Mouse (Mus musculus): ENCODE results near the gene Moxd2. TPM values are rescaled to one million over a fixed set of nuclear protein-coding genes. Genes with fewer than 3 reads are reported as not detected.
A peak's percentile ranks its signal among the peaks of the same experiment; 100 is the strongest.

Gene Moxd2
- total RNA-seq (2014; rRNA removed) (not detected in 2 replicates), polyA plus RNA-seq (2015; fragmentation: Nextera tagmentation; extraction: Ambion mirVana) (not detected in 2 replicates)

DNA sequence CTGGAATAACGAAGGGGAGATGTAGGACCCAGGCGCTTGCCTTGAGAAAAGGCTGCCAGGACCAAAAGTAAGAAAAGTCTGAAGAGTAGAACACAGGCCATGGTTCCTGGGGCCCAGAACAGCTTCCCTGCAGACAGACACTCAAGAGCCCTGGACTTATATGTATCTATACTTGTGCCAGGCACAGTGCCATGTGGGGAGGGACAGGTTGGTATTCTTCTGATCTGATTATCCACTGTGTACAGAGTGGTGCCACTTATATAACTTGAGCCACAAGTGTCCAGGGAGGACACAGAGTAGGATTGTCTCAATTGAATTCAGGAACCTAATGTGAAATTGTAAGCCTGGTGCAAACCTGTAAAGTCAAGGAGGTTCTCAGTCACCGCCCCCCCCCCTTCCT, at the start of gene Moxd2:
TSS of gene Moxd2 (minus strand) at position 101 of the 400 bp plus-strand sequence.
- Histone ChIP-seq H3K4me1 (ENCODE audit: insufficient read depth, low read length) (no peaks in the 10 kb centered on the region), H3K27me3 (ENCODE audit: insufficient read depth, low read length) (no peaks in the 10 kb centered on the region), H3K9me3 (ENCODE audit: low read length) (no peaks in the 10 kb centered on the region), H3K27ac (no peak within 1 kb of the TSS), H3K36me3 (ENCODE audit: insufficient read depth, low read length) (no peaks in the 10 kb centered on the region), H3K4me2 (ENCODE audit: low read depth, low read length) (no peak within 1 kb of the TSS), H3K4me3 (ENCODE audit: low read length) (no peak within 1 kb of the TSS), H3K9ac (replicated peaks; ENCODE audit: low read length) (no peak within 1 kb of the TSS)
- ATAC-seq, result no peak
- TF ChIP-seq CTCF (IDR thresholded peaks at IDR 0.05; ENCODE audit: low read depth), result no peak
- 92% methylated on average over 3 of the region's 3 CpGs for WGBS
- DNase-seq (ENCODE audit: low spot score), result no peak

DNA sequence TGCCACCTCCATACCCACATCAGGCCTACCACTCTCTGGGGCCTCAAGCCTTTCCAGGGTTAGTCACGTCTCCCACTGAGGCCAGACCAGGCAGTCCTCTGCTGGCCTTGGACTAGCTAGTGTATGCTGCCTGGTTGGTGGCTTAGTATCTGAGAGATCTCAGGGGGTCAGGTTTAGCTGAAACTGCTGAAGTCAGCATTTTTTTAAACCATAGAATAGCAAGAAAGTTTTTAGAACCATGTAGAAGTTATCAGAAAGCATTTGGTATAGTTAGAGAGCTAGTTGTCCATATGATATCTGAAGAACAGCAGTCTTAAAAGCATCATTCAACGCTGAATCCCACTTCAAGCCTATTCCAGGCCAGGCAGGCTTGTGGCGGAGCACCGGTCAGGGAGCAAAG, 32.7 kb upstream of the Moxd2 start:
- ATAC-seq, result no peak
- H3K4me2 ChIP-seq (ENCODE audit: low read depth, low read length), result no peak overlapping the region

DNA sequence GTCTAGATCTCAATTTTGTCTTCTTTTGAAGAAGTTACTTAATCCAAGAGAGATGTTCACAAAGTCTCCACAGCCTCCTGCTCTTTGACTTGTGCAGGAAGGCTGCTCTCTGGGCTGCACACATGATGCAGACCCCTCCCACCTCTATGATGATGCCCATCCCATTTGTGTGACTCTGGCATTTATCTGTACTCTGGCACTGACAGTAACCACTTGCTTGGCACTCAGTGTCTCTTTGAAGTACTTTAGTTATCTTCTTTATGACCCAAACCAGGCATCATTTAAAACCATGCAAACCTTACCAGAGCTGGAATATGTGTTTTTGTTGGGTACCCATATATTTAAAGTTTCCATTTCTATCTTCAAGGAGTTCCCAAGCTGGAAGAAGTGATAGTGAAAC, 13.0 kb upstream of the Moxd2 start, which contains the start of gene Prss58:
TSS of gene Prss58 (minus strand) at position 101 of the 400 bp plus-strand sequence.
- H3K9ac ChIP-seq (replicated peaks; ENCODE audit: low read length), result no peak within 1 kb of the TSS
- H3K4me3 ChIP-seq (ENCODE audit: low read length), result no peak within 1 kb of the TSS
- TF ChIP-seq CTCF (IDR thresholded peaks at IDR 0.05; ENCODE audit: low read depth), result no peak
- H3K27ac ChIP-seq, result no peak within 1 kb of the TSS
- H3K27me3 ChIP-seq (ENCODE audit: insufficient read depth, low read length), result no peaks in the 10 kb centered on the region
- DNase-seq (ENCODE audit: low spot score) (no peak), ATAC-seq (no peak)
- no peaks in the 10 kb centered on the region for H3K4me1 ChIP-seq (ENCODE audit: insufficient read depth, low read length)
- no peaks in the 10 kb centered on the region for H3K36me3 ChIP-seq (ENCODE audit: insufficient read depth, low read length)
- H3K9me3 ChIP-seq (ENCODE audit: low read length), result no peaks in the 10 kb centered on the region
- H3K4me2 ChIP-seq (ENCODE audit: low read depth, low read length), result no peak within 1 kb of the TSS

More for the DNA sequence above, 32.7 kb upstream of the Moxd2 start:
- Histone ChIP-seq H3K27ac (no peak overlapping the region), H3K4me3 (ENCODE audit: low read length) (no peak overlapping the region), H3K9ac (replicated peaks; ENCODE audit: low read length) (no peak overlapping the region), H3K36me3 (ENCODE audit: insufficient read depth, low read length) (no peaks in the 10 kb centered on the region), H3K27me3 (ENCODE audit: insufficient read depth, low read length) (no peaks in the 10 kb centered on the region), H3K9me3 (ENCODE audit: low read length) (no peaks in the 10 kb centered on the region), H3K4me1 (ENCODE audit: insufficient read depth, low read length) (no peaks in the 10 kb centered on the region)
- TF ChIP-seq CTCF (IDR thresholded peaks at IDR 0.05; ENCODE audit: low read depth), result no peak
- WGBS, result 82% methylated on average over 4 of the region's 4 CpGs
- no peak for DNase-seq (ENCODE audit: low spot score)

DNA sequence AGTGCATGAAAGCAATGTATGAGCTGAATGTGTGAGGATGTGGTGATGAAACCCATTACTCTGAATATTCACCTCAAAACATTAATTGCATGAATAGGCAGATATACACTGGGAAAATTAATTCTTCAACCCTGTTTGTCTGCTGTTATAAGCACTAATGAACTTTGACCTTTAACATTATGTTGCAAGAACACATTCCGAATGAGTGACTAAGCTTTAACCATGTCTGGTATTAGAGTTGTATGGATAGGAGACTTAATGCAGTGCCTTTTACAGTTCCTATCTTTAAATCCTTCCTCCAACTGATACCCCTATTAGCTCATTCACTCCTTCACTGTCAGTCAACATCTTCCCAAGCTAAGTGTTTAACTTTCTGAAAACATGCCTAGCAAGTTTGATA, 7.4 kb upstream of the Moxd2 start:
- no peaks in the 10 kb centered on the region for H3K36me3 ChIP-seq (ENCODE audit: insufficient read depth, low read length)
- no peak overlapping the region for H3K4me3 ChIP-seq (ENCODE audit: low read length)
- no peak overlapping the region for H3K4me2 ChIP-seq (ENCODE audit: low read depth, low read length)
- H3K9ac ChIP-seq (replicated peaks; ENCODE audit: low read length), result no peak overlapping the region
- no peaks in the 10 kb centered on the region for H3K27me3 ChIP-seq (ENCODE audit: insufficient read depth, low read length)
- H3K4me1 ChIP-seq (ENCODE audit: insufficient read depth, low read length), result no peaks in the 10 kb centered on the region
- H3K27ac ChIP-seq, result no peak overlapping the region
- H3K9me3 ChIP-seq (ENCODE audit: low read length), result no peaks in the 10 kb centered on the region
- WGBS, result 89% methylated on average over 1 of the region's 1 CpGs
- no peak for TF ChIP-seq CTCF (IDR thresholded peaks at IDR 0.05; ENCODE audit: low read depth)
- ATAC-seq, result no peak
- DNase-seq (ENCODE audit: low spot score), result no peak

DNA sequence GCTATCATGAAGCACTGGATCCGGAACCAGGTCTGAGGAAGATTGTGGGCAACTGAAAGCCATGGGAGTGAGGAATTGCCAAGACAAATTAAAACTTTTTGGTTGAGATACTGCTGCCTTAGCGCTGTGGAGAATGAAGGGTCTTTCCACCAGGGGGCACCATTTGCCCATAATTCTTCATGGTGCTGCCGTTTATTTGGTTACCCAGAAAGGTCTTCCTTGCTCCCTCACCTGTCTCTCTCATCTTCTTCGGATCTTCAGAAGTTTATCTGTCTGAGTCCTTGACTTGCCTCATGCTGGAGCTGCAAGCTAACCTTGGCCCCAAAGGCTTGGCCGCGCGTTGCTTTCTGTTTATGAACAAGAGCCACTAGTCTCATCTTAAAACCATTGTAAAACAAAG, 6.3 kb upstream of the Moxd2 start:
- no peaks in the 10 kb centered on the region for H3K36me3 ChIP-seq (ENCODE audit: insufficient read depth, low read length)
- WGBS, result 46% methylated on average over 7 of the region's 7 CpGs
- H3K4me2 ChIP-seq (ENCODE audit: low read depth, low read length), result no peak overlapping the region
- H3K9me3 ChIP-seq (ENCODE audit: low read length), result no peaks in the 10 kb centered on the region
- peak; percentile 39 for TF ChIP-seq CTCF (IDR thresholded peaks at IDR 0.05; ENCODE audit: low read depth)
- H3K9ac ChIP-seq (replicated peaks; ENCODE audit: low read length), result no peak overlapping the region
- no peaks in the 10 kb centered on the region for H3K27me3 ChIP-seq (ENCODE audit: insufficient read depth, low read length)
- ATAC-seq, result no peak
- H3K4me1 ChIP-seq (ENCODE audit: insufficient read depth, low read length), result no peaks in the 10 kb centered on the region
- peak; percentile 6 for DNase-seq (ENCODE audit: low spot score)
- no peak overlapping the region for H3K27ac ChIP-seq
- no peak overlapping the region for H3K4me3 ChIP-seq (ENCODE audit: low read length)

DNA sequence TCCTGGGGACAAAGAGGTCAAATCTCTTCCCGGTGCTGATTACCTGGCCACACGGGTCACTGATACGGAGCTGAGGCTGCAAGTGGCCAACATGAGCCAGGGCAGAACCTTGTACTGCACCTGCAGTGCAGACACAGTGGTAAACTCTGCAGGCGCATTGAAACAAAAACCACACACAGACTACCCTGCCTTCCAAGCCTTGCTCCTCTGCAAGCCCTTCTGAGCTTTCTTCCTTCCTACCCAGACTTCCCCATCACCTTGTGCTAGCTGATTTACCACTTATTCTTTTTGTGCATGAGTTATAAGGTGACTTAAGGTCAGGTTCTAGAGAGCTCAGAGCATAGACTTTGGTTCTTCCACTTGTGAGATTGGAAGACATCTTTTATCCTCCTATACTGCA, 4.5 kb upstream of the Moxd2 start:
- Histone ChIP-seq H3K4me3 (ENCODE audit: low read length) (no peak overlapping the region), H3K9ac (replicated peaks; ENCODE audit: low read length) (no peak overlapping the region), H3K4me1 (ENCODE audit: insufficient read depth, low read length) (no peaks in the 10 kb centered on the region), H3K27me3 (ENCODE audit: insufficient read depth, low read length) (no peaks in the 10 kb centered on the region), H3K36me3 (ENCODE audit: insufficient read depth, low read length) (no peaks in the 10 kb centered on the region), H3K9me3 (ENCODE audit: low read length) (no peaks in the 10 kb centered on the region), H3K27ac (no peak overlapping the region), H3K4me2 (ENCODE audit: low read depth, low read length) (no peak overlapping the region)
- no peak for TF ChIP-seq CTCF (IDR thresholded peaks at IDR 0.05; ENCODE audit: low read depth)
- 89% methylated on average over 4 of the region's 4 CpGs for WGBS
- ATAC-seq (no peak), DNase-seq (ENCODE audit: low spot score) (no peak)

DNA sequence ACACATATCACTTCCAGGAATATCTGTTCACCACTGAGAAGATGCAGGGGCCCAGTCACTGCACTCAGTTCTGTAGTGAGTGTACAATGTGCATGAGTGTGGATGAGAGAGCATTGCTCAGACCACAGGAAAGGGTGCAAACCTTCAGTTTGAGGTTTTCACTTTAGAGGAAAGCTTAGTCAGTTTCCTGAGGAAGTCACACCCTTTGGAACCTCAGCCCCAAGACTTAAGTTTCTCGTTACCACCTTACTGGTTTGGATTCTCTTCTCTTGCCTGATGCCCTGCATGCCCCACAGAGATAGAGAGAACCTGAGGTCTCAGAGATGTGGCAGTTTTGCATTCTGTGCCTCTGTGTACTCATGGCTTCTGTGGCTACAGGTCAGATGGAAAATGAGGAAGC, 3.7 kb upstream of the Moxd2 start:
- Histone ChIP-seq H3K4me1 (ENCODE audit: insufficient read depth, low read length) (no peaks in the 10 kb centered on the region), H3K36me3 (ENCODE audit: insufficient read depth, low read length) (no peaks in the 10 kb centered on the region), H3K27ac (no peak overlapping the region), H3K9ac (replicated peaks; ENCODE audit: low read length) (no peak overlapping the region), H3K27me3 (ENCODE audit: insufficient read depth, low read length) (no peaks in the 10 kb centered on the region), H3K4me2 (ENCODE audit: low read depth, low read length) (no peak overlapping the region), H3K4me3 (ENCODE audit: low read length) (no peak overlapping the region), H3K9me3 (ENCODE audit: low read length) (no peaks in the 10 kb centered on the region)
- ATAC-seq, result no peak
- DNase-seq (ENCODE audit: low spot score), result no peak
- TF ChIP-seq CTCF (IDR thresholded peaks at IDR 0.05; ENCODE audit: low read depth), result no peak
- WGBS, result 76% methylated on average over 1 of the region's 1 CpGs
